Mouse (Mus musculus): ENCODE measurements around the gene Il10.

DNA sequence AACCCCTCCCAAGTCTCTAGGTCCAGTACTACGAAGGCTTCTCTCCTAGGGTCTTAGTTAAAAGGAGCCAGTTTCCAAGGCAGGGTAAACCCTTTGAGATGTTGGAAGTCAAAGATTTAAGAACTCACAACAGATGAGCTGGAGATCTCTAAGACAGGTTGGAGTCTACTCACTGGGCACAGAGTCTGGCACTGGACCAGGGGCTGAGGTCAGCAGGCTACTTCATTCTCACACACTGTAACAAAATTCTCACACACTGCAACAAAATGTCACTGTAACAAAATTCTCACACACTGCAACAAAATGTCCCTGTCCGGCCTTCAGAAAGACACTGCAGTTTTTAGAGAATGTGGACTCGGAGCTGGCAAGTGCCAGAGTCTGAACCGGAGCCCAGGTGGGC, 24.0 kb downstream of the Il10 start:
- TF ChIP-seq CTCF (IDR thresholded peaks at IDR 0.05) (no peak), EP300 (IDR thresholded peaks at IDR 0.05; ENCODE audit: insufficient read depth, low read depth, low read length) (no peak), POLR2A (IDR thresholded peaks at IDR 0.05; ENCODE audit: insufficient read depth, low read depth, low read length) (no peak)

Measured in heart, adult 2 months (tissue).